Mouse (Mus musculus): ENCODE data around the gene Atn1. TPM values are rescaled to one million over a fixed set of nuclear protein-coding genes. Genes with fewer than 3 reads are reported as not detected.
"Not testable (repeated sequence)": the region's sequence is repeated elsewhere in the genome, so short reads cannot be mapped to it uniquely, and the experiment has no call there.

Atn1 gene
- total and polyA plus RNA-seq, 3 experiments, result 1.6 to 43.2 TPM; not detected in 1

DNA sequence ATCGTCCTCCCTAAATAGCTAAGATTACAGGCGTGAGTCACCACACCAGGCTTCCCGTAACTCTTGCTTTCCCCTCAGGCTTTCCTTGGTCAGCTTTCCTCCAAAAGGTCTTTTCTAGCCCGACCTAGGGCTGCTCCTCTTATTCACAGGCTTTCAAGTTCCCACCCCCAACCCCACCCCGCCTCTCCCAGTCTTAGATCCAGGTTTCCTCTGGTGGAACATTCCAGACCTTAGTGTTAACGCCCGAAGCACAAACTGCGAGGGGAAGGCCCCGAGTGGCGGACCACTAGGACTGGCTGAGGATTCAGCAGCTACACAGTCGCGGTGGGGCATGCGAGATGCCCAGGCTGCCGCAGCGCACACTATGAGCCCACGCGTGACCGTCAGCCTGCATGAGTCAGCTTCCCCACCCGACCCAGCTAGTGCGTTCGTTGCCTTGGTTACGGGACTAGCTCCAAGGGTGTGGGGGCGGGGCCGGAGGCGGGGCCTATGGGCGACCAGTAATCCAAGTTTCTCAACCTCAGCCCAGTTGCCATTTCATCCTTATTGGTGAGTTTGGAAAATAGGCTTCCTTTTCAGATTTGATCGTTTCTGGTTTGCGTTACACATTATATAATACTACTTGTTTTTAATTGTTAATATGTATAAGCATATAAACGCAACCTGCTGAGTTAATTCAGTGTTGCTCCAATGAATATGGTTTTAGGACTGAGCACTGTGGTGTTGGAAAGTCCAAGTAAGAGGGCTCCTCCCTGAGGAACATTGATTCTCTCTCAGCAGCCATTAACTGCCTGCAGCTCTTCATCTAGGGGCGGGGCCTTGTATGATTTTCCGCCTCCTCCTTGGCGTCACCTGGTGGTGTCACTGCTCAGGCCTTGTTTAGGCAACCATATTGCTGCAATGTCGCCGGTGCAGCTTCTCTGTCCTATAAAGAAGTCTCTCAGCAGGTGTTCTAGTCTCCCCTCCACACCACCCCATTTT is 49.3 kb upstream of the Atn1 start (continued):
- TF ChIP-seq POLR2AphosphoS2 (IDR thresholded peaks at IDR 0.05; ENCODE audit: low read length) (peak; percentile 74; the same call in 1 of the 2 replicates), ETS1 (IDR thresholded peaks at IDR 0.05; ENCODE audit: low read depth, low read length) (peak; percentile 49)

DNA sequence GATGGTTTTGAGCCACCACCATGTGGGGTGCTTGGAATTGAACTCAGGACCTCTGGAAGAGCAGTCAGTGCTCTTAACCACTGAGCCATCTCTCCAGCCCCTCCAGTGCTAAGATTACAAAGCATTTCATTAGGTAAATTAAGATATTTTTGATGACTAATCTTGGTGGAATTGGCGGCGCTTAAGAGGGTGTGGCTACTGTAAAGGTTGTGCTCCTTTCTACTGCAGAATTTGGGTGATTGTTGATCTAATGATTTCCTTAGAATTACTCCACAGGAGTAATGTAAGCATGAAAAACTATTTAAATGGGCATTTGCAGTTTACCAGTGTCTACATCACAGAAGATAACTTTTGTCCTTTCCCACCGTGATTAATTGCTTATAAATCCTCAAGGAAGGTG is 48.0 kb upstream of the Atn1 start:
- TF ChIP-seq UBTF (IDR thresholded peaks at IDR 0.05; ENCODE audit: borderline replicate concordance, insufficient read depth, low read depth, low read length), result no peak
- TF ChIP-seq ZKSCAN1 (IDR thresholded peaks at IDR 0.05; ENCODE audit: low read depth, low read length), result no peak
- peak; percentile 95 for TF ChIP-seq TBP (IDR thresholded peaks at IDR 0.05; ENCODE audit: low read depth, low read length)
- TF ChIP-seq NRF1 (IDR thresholded peaks at IDR 0.05; ENCODE audit: insufficient read depth, low read depth, low read length, poor library complexity, severe bottlenecking), result no peak
- Histone ChIP-seq H3K79me2 (ENCODE audit: control insufficient read depth, insufficient read depth, low read length, poor library complexity) (peaks cover 2% of the 10 kb centered on the region; the same call in 1 of the 2 replicates), H3K9ac (ENCODE audit: control insufficient read depth, low read depth, low read length, poor library complexity, severe bottlenecking) (peak overlapping the region; percentile 8; the same call in 1 of the 2 replicates), H3K9me3 (replicated peaks; ENCODE audit: insufficient read depth, low read length) (no peaks in the 10 kb centered on the region), H3K27ac (ENCODE audit: control insufficient read depth, low read depth, low read length) (peak overlapping the region; percentile 92; the same call in 1 of the 2 replicates), H3K4me3 (ENCODE audit: control insufficient read depth in 1 of 2, insufficient read depth in 1 of 2, low read depth in 2 of 2, low read length in 2 of 2) (peak overlapping the region in 1 of 2 experiments; percentile 61; a peak in 1 of 4 replicates), H3K36me3 (ENCODE audit: control insufficient read depth in 1 of 2, insufficient read depth in 2 of 2, low read length in 2 of 2) (peaks cover 0 to 9% of the 10 kb centered on the region in 2 experiments; a peak in 2 of 4 replicates), H3K4me1 (ENCODE audit: control insufficient read depth in 1 of 2, insufficient read depth in 2 of 2, low read length in 2 of 2) (peaks cover 0 to 22% of the 10 kb centered on the region in 2 experiments; a peak in 2 of 4 replicates), H3K27me3 (ENCODE audit: control insufficient read depth in 1 of 2, insufficient read depth in 2 of 2, low read length in 2 of 2) (no peaks in the 10 kb centered on the region)
- DNase-seq (ENCODE audit: low read depth, low spot score), result peak; percentile 67

DNA sequence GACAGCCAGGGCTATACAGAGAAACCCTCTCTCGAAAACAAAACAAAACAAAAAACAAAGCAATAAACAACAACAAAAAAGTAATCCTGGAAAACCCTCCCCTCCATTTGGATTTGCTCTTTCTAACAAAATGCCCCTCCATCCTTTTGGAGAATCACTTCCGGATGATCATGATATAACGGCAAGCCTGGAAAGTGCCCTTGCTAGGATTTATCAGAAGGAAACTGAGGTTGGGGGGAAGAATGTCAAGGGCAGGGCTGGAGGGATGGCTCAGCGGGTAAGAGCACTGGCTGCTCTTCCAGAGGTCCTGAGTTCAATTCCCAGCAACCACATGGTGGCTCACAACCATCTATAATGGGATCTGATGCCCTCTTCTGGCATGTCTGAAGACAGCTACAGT is 47.4 kb upstream of the Atn1 start:
- not testable (repeated sequence) for DNase-seq (ENCODE audit: low read depth, low spot score); H3K36me3 ChIP-seq (ENCODE audit: control insufficient read depth in 1 of 2, insufficient read depth in 2 of 2, low read length in 2 of 2); H3K79me2 ChIP-seq (ENCODE audit: control insufficient read depth, insufficient read depth, low read length, poor library complexity); H3K4me3 ChIP-seq (ENCODE audit: control insufficient read depth in 1 of 2, insufficient read depth in 1 of 2, low read depth in 2 of 2, low read length in 2 of 2); H3K27ac ChIP-seq (ENCODE audit: control insufficient read depth, low read depth, low read length); H3K27me3 ChIP-seq (ENCODE audit: control insufficient read depth in 1 of 2, insufficient read depth in 2 of 2, low read length in 2 of 2); H3K9me3 ChIP-seq (replicated peaks; ENCODE audit: insufficient read depth, low read length); H3K9ac ChIP-seq (ENCODE audit: control insufficient read depth, low read depth, low read length, poor library complexity, severe bottlenecking)
- H3K4me1 ChIP-seq (ENCODE audit: control insufficient read depth in 1 of 2, insufficient read depth in 2 of 2, low read length in 2 of 2), result peaks cover 0 to 22% of the 10 kb centered on the region in 2 experiments; a peak in 2 of 4 replicates

GRCm38 (mm10) chr6:124803061-124803460 is 46.7 kb upstream of the Atn1 start:
- H3K9ac ChIP-seq (ENCODE audit: control insufficient read depth, low read depth, low read length, poor library complexity, severe bottlenecking), result no peak overlapping the region

DNA sequence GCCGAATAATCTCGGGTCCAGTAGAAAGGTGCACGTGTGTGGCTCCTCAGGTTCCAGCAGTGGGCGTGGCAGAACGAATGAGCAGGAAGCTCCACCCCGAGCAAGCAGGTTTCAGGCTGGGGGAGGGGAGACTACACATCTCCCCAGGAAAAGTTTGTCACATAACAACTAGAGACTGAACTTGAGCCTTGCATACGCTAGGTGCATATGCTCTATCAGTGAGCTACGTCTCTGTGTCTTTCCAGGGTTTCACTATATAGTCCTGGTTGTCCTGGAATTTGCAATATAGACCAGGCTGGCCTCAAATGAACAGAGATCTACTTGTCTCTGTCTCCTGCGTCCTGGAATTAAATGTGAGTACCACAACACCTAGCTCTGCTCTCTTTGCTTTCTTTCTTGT is 46.1 kb upstream of the Atn1 start:
- not testable (repeated sequence) for H3K9ac ChIP-seq (ENCODE audit: control insufficient read depth, low read depth, low read length, poor library complexity, severe bottlenecking)

More at GRCm38 (mm10) chr6:124803061-124803460, 46.7 kb upstream of the Atn1 start:
- no peaks in the 10 kb centered on the region for H3K9me3 ChIP-seq (replicated peaks; ENCODE audit: insufficient read depth, low read length)
- H3K4me1 ChIP-seq (ENCODE audit: control insufficient read depth in 1 of 2, insufficient read depth in 2 of 2, low read length in 2 of 2), result peaks cover 0 to 19% of the 10 kb centered on the region in 2 experiments; a peak in 2 of 4 replicates
- peaks cover 0 to 9% of the 10 kb centered on the region in 2 experiments; a peak in 2 of 4 replicates for H3K36me3 ChIP-seq (ENCODE audit: control insufficient read depth in 1 of 2, insufficient read depth in 2 of 2, low read length in 2 of 2)
- TF ChIP-seq E2F4 (IDR thresholded peaks at IDR 0.05; ENCODE audit: borderline replicate concordance, low read depth, low read length), result no peak
- TF ChIP-seq EP300 (IDR thresholded peaks at IDR 0.05; ENCODE audit: low read depth in 1 of 2, low read length in 2 of 2), result no peak
- no peak for TF ChIP-seq JUND (IDR thresholded peaks at IDR 0.05; ENCODE audit: low read depth, low read length)
- TF ChIP-seq RAD21 (IDR thresholded peaks at IDR 0.05; ENCODE audit: low read depth, low read length), result peak; percentile 12
- peak in 1 of 3 experiments; percentile 23; a peak in 1 of 6 replicates for TF ChIP-seq CTCF (IDR thresholded peaks at IDR 0.05 in 2 of 3, conservative IDR thresholded peaks at IDR 0.05 in 1 of 3; ENCODE audit: control insufficient read depth in 1 of 3, insufficient read depth in 1 of 3, low read depth in 2 of 3, low read length in 3 of 3, poor library complexity in 1 of 3, severe bottlenecking in 1 of 3)
- no peak for TF ChIP-seq MYB (IDR thresholded peaks at IDR 0.05; ENCODE audit: low read depth, low read length)
- no peak overlapping the region for H3K4me3 ChIP-seq (ENCODE audit: control insufficient read depth in 1 of 2, insufficient read depth in 1 of 2, low read depth in 2 of 2, low read length in 2 of 2)
- H3K27me3 ChIP-seq (ENCODE audit: control insufficient read depth in 1 of 2, insufficient read depth in 2 of 2, low read length in 2 of 2), result no peaks in the 10 kb centered on the region
- DNase-seq (ENCODE audit: low read depth, low spot score), result no peak
- H3K79me2 ChIP-seq (ENCODE audit: control insufficient read depth, insufficient read depth, low read length, poor library complexity), result no peaks in the 10 kb centered on the region; the same call in 1 of the 2 replicates
- H3K27ac ChIP-seq (ENCODE audit: control insufficient read depth, low read depth, low read length), result no peak overlapping the region

More for the DNA sequence above, 46.1 kb upstream of the Atn1 start:
- not testable (repeated sequence) for DNase-seq (ENCODE audit: low read depth, low spot score); H3K9me3 ChIP-seq (replicated peaks; ENCODE audit: insufficient read depth, low read length); H3K27ac ChIP-seq (ENCODE audit: control insufficient read depth, low read depth, low read length); H3K27me3 ChIP-seq (ENCODE audit: control insufficient read depth in 1 of 2, insufficient read depth in 2 of 2, low read length in 2 of 2); H3K36me3 ChIP-seq (ENCODE audit: control insufficient read depth in 1 of 2, insufficient read depth in 2 of 2, low read length in 2 of 2); H3K79me2 ChIP-seq (ENCODE audit: control insufficient read depth, insufficient read depth, low read length, poor library complexity); H3K4me3 ChIP-seq (ENCODE audit: control insufficient read depth in 1 of 2, insufficient read depth in 1 of 2, low read depth in 2 of 2, low read length in 2 of 2)
- peaks cover 0 to 14% of the 10 kb centered on the region in 2 experiments; a peak in 2 of 4 replicates for H3K4me1 ChIP-seq (ENCODE audit: control insufficient read depth in 1 of 2, insufficient read depth in 2 of 2, low read length in 2 of 2)
